Mouse (Mus musculus) MEL (cell line): ENCODE measurements around the gene Naa35.

Experiments
- CTCF ChIP-seq, 3 experiments: IDR thresholded peaks in 2 of 3; conservative IDR thresholded peaks in 1 of 3; 2 replicates each; pipeline ENCODE4 v1.5.1; 2011 to 2012; ENCODE audit warnings: low read length in 3 of 3, low read depth in 2 of 3, mild to moderate bottlenecking in 2 of 3, improper control_type of control experiment in 1 of 3, inconsistent platforms in 1 of 3, mixed read lengths in 1 of 3, moderate library complexity in 1 of 3; ENCODE audit not compliant: control insufficient read depth in 1 of 3, insufficient read depth in 1 of 3, poor library complexity in 1 of 3, severe bottlenecking in 1 of 3
- EP300 ChIP-seq, 2 experiments: IDR thresholded peaks; 2 replicates each; pipeline ENCODE4 v1.6.1; 2011; ENCODE audit warnings: improper control_type of control experiment in 2 of 2, low read length in 2 of 2, low read depth in 1 of 2, mild to moderate bottlenecking in 1 of 2
- ETS1 ChIP-seq: IDR thresholded peaks from 2 replicates; pipeline ENCODE4 v1.6.1; 2012; ENCODE audit warnings: low read depth, mild to moderate bottlenecking, inconsistent platforms, low read length, improper control_type of control experiment, moderate library complexity
- GATA1 ChIP-seq: IDR thresholded peaks from 2 replicates; pipeline ENCODE4 v1.6.1; 2011; ENCODE audit warnings: low read depth, low read length, improper control_type of control experiment
- JUND ChIP-seq: IDR thresholded peaks from 2 replicates; pipeline ENCODE4 v1.6.1; 2011; ENCODE audit warnings: low read depth, mild to moderate bottlenecking, improper control_type of control experiment, low read length
- MAX ChIP-seq: IDR thresholded peaks from 2 replicates; pipeline ENCODE4 v1.6.1; 2011; ENCODE audit warnings: low read length, improper control_type of control experiment
- NELFE ChIP-seq: IDR thresholded peaks from 2 replicates; pipeline ENCODE4 v1.6.1; 2011; ENCODE audit warnings: low read depth, low read length, improper control_type of control experiment
- POLR2A ChIP-seq, 2 experiments: IDR thresholded peaks; 2 replicates each; pipeline ENCODE4 v1.6.1; 2011 to 2012; ENCODE audit warnings: low read length in 2 of 2, mild to moderate bottlenecking in 2 of 2, control low read depth in 1 of 2, improper control_type of control experiment in 1 of 2, low read depth in 1 of 2, moderate library complexity in 1 of 2; ENCODE audit not compliant: control insufficient read depth in 1 of 2, insufficient read depth in 1 of 2, poor library complexity in 1 of 2
- RAD21 ChIP-seq: IDR thresholded peaks from 2 replicates; pipeline ENCODE4 v1.6.1; 2011; ENCODE audit warnings: mild to moderate bottlenecking, low read depth, low read length, improper control_type of control experiment
- TAL1 ChIP-seq: IDR thresholded peaks from 2 replicates; pipeline ENCODE4 v1.6.1; 2012; ENCODE audit warnings: mild to moderate bottlenecking, inconsistent platforms, low read length, moderate library complexity, mixed read lengths
- TCF12 ChIP-seq: IDR thresholded peaks from 2 replicates; pipeline ENCODE4 v1.6.1; 2014; ENCODE audit warnings: low read depth, mild to moderate bottlenecking, inconsistent platforms, low read length, improper control_type of control experiment, moderate library complexity
- UBTF ChIP-seq: IDR thresholded peaks from 2 replicates; pipeline ENCODE4 v1.6.1; 2012; ENCODE audit warnings: low read depth, mild to moderate bottlenecking, inconsistent platforms, low read length, improper control_type of control experiment, moderate library complexity, borderline replicate concordance; ENCODE audit not compliant: insufficient read depth
- USF1 ChIP-seq: IDR thresholded peaks from 2 replicates; pipeline ENCODE4 v1.6.1; 2014; ENCODE audit warnings: low read depth, mild to moderate bottlenecking, inconsistent platforms, low read length, improper control_type of control experiment, moderate library complexity
- ZC3H11A ChIP-seq: IDR thresholded peaks from 2 replicates; pipeline ENCODE4 v1.6.1; 2012; ENCODE audit warnings: low read depth, mild to moderate bottlenecking, inconsistent platforms, low read length, improper control_type of control experiment

DNA sequence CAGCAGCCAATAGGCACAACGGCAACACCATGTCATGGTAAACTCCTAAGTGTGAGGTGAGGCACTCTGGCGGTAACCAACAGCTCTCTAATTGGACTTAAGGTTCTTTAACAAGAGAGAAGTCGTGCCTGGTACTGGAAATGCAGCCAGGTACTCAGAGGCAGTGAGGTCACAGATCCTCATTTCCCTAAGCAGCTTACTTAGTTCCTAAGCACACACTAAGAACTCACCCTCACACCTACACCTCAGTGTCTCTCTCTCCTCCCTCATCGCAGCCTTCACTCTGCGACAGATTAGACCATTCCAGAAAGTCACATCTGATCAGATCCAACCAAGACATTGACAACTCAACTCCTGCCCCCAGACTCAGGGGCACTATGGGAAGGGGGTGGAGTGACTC, 45.0 kb upstream of the Naa35 start:
- TF ChIP-seq CTCF (IDR thresholded peaks at IDR 0.05 in 2 of 3, conservative IDR thresholded peaks at IDR 0.05 in 1 of 3; ENCODE audit: control insufficient read depth in 1 of 3, insufficient read depth in 1 of 3, low read depth in 2 of 3, low read length in 3 of 3, poor library complexity in 1 of 3, severe bottlenecking in 1 of 3) (no peak), MAX (no peak), TCF12 (no peak), EP300 (IDR thresholded peaks at IDR 0.05; ENCODE audit: low read depth in 1 of 2, low read length in 2 of 2) (no peak), TAL1 (no peak), ZC3H11A (no peak), NELFE (no peak), JUND (no peak), UBTF (no peak), ETS1 (no peak), POLR2A (IDR thresholded peaks at IDR 0.05; ENCODE audit: control insufficient read depth in 1 of 2, insufficient read depth in 1 of 2, low read depth in 1 of 2, low read length in 2 of 2, poor library complexity in 1 of 2) (no peak), GATA1 (no peak), USF1 (no peak), RAD21 (no peak)
